Mouse (Mus musculus): ENCODE measurements around the gene Atp5g2.

- no peak for TF ChIP-seq POLR2A (IDR thresholded peaks at IDR 0.05; ENCODE audit: low read depth, low read length)
- no peak for TF ChIP-seq CTCF (conservative IDR thresholded peaks at IDR 0.05; ENCODE audit: insufficient read depth, insufficient read length, low read depth, low read length)
These were observed 49.0 kb downstream of the Atp5g2 start for GRCm38 (mm10) chr15:102623121-102623520.

Measured in kidney, adult 2 months (tissue).